ENCODE assay signal across 15 mouse cellular contexts in genomic region chr2:57255836-57256235, GRCm38 (mm10). TPM values are rescaled to one million over a fixed set of nuclear protein-coding genes. Genes with fewer than 3 reads are reported as not detected.
DNase-seq lines count a peak whose midpoint lies in the region; ATAC-seq and TF ChIP-seq lines count a peak whose summit lies in the region.
"Had no signal": no experiment of that assay in that cellular context is flagged by ENCODE, and none has a peak within 500 bp of the region (broad histone marks: within the 10 kb centered on the region; RNA-seq: fewer than 3 reads in every experiment).

No protein-coding gene starts in this region.

- H3K4me2 ChIP-seq in heart, embryonic 12.5 days, result peak overlapping the region; percentile 38
- no peak overlapping the region for H3K4me2 ChIP-seq in midbrain, postnatal 0 days (ENCODE audit: low read depth, low read length, poor library complexity, severe bottlenecking)
- no peak overlapping the region for H3K4me2 ChIP-seq in midbrain, embryonic 15.5 days
- H3K4me2 ChIP-seq: hindbrain, embryonic 15.5 days; liver, embryonic 11.5 days; lung, embryonic 15.5 days; stomach, embryonic 15.5 days had no signal

- no peak for TF ChIP-seq POLR2A in small intestine, adult 2 months (IDR thresholded peaks at IDR 0.05; ENCODE audit: low read depth, low read length)

- no peaks in the 10 kb centered on the region for H3K27me3 ChIP-seq in heart, embryonic 12.5 days (replicated peaks)
- no peaks in the 10 kb centered on the region for H3K27me3 ChIP-seq in midbrain, postnatal 0 days (ENCODE audit: insufficient read depth, low read length)
- H3K27me3 ChIP-seq in midbrain, embryonic 15.5 days (replicated peaks), result no peaks in the 10 kb centered on the region
- no peaks in the 10 kb centered on the region for H3K27me3 ChIP-seq in small intestine, adult 2 months (ENCODE audit: control insufficient read depth, insufficient read depth, low read length)
- H3K27me3 ChIP-seq: hindbrain, embryonic 15.5 days; lung, embryonic 15.5 days; stomach, embryonic 15.5 days had no signal

- H3K4me1 ChIP-seq in heart, embryonic 12.5 days (replicated peaks), result peaks cover 24% of the 10 kb centered on the region
- no peaks in the 10 kb centered on the region for H3K4me1 ChIP-seq in midbrain, postnatal 0 days (ENCODE audit: insufficient read depth, low read length)
- H3K4me1 ChIP-seq in midbrain, embryonic 15.5 days, result peaks cover 3% of the 10 kb centered on the region; the same call in 1 of the 2 replicates
- peaks cover 20% of the 10 kb centered on the region; the same call in 1 of the 2 replicates for H3K4me1 ChIP-seq in small intestine, adult 2 months (ENCODE audit: control insufficient read depth, insufficient read depth, insufficient read length, low read length)
- H3K4me1 ChIP-seq: stomach, embryonic 15.5 days had no signal

- peak overlapping the region; percentile 59 for H3K27ac ChIP-seq in heart, embryonic 12.5 days (ENCODE audit: poor library complexity, severe bottlenecking)
- no peak overlapping the region for H3K27ac ChIP-seq in midbrain, postnatal 0 days (ENCODE audit: low read depth, low read length)
- no peak overlapping the region for H3K27ac ChIP-seq in midbrain, embryonic 15.5 days
- H3K27ac ChIP-seq in small intestine, adult 2 months (ENCODE audit: insufficient read depth, low read depth, low read length), result peak overlapping the region; percentile 42; the same call in 1 of the 2 replicates
- H3K27ac ChIP-seq: hindbrain, embryonic 15.5 days; lung, embryonic 15.5 days; stomach, embryonic 15.5 days had no signal

- ATAC-seq in heart, embryonic 12.5 days (ENCODE audit: insufficient number of reproducible peaks, low FRiP score), result no peak
- ATAC-seq in midbrain, postnatal 0 days (ENCODE audit: low FRiP score), result no peak
- ATAC-seq in midbrain, embryonic 15.5 days (replicated peaks), result no peak

- no peaks in the 10 kb centered on the region for H3K36me3 ChIP-seq in heart, embryonic 12.5 days
- no peaks in the 10 kb centered on the region for H3K36me3 ChIP-seq in midbrain, postnatal 0 days (ENCODE audit: insufficient read depth, low read length)
- no peaks in the 10 kb centered on the region for H3K36me3 ChIP-seq in midbrain, embryonic 15.5 days (replicated peaks)
- no peaks in the 10 kb centered on the region; the same call in 1 of the 2 replicates for H3K36me3 ChIP-seq in small intestine, adult 2 months (ENCODE audit: control insufficient read depth, insufficient read depth, low read length)
- H3K36me3 ChIP-seq: hindbrain, embryonic 15.5 days; lung, embryonic 15.5 days; stomach, embryonic 15.5 days had no signal

- H3K9ac ChIP-seq in heart, embryonic 12.5 days, result no peak overlapping the region
- no peak overlapping the region for H3K9ac ChIP-seq in midbrain, postnatal 0 days (replicated peaks; ENCODE audit: low read length, poor library complexity, severe bottlenecking)
- no peak overlapping the region for H3K9ac ChIP-seq in midbrain, embryonic 15.5 days
- H3K9ac ChIP-seq: hindbrain, embryonic 15.5 days; lung, embryonic 15.5 days; stomach, embryonic 15.5 days had no signal

- WGBS in heart, embryonic 12.5 days, result 48% methylated on average over 3 of the region's 3 CpGs
- WGBS in midbrain, postnatal 0 days, result 49% methylated on average over 3 of the region's 3 CpGs
- 41% methylated on average over 3 of the region's 3 CpGs for WGBS in midbrain, embryonic 15.5 days
- 69% methylated on average over 3 of the region's 3 CpGs for WGBS in small intestine, adult 2 months

- H3K4me3 ChIP-seq in heart, embryonic 12.5 days, result no peak overlapping the region
- H3K4me3 ChIP-seq in midbrain, postnatal 0 days (ENCODE audit: low read depth, low read length), result no peak overlapping the region
- H3K4me3 ChIP-seq in midbrain, embryonic 15.5 days, result no peak overlapping the region
- no peak overlapping the region for H3K4me3 ChIP-seq in small intestine, adult 2 months (ENCODE audit: low read depth, low read length)
- H3K4me3 ChIP-seq: erythroblast, embryonic 14.5 days; hindbrain, embryonic 15.5 days; lung, embryonic 15.5 days; stomach, embryonic 15.5 days had no signal

- H3K9me3 ChIP-seq in heart, embryonic 12.5 days (replicated peaks), result no peaks in the 10 kb centered on the region
- H3K9me3 ChIP-seq in midbrain, postnatal 0 days (ENCODE audit: low read length), result no peaks in the 10 kb centered on the region
- H3K9me3 ChIP-seq in midbrain, embryonic 15.5 days, result no peaks in the 10 kb centered on the region
- H3K9me3 ChIP-seq: hindbrain, embryonic 15.5 days; lung, embryonic 15.5 days; stomach, embryonic 15.5 days had no signal

- no peak for TF ChIP-seq CTCF in midbrain, postnatal 0 days (IDR thresholded peaks at IDR 0.05)
- no peak for TF ChIP-seq CTCF in small intestine, adult 2 months (IDR thresholded peaks at IDR 0.05; ENCODE audit: extremely low read depth, insufficient read length, insufficient replicate concordance, low read depth, low read length)

- DNase-seq in heart, postnatal 4 days, result no peak
- DNase-seq in midbrain, postnatal 0 days (ENCODE audit: low spot score), result peak; percentile 14
- DNase-seq in cerebellum, adult 9-11 months, result peak; percentile 75
- no peak for DNase-seq in frontal cortex, adult 2 months (ENCODE audit: extremely low spot score in 1 of 2, low spot score in 1 of 2)
- DNase-seq in adrenal gland, postnatal 36 days, result no peak
- DNase-seq: adrenal gland, adult 2 months; kidney, postnatal 4 days had no signal

RNA-seq across cellular contexts. Expression of gene Gpd2, which starts 18.4 kb away (rescaled TPM):
- 14.9 and 16.6 TPM in 2 replicates for polyA plus RNA-seq in heart, embryonic 12.5 days (2016; fragmentation: Nextera tagmentation; extraction: Ambion mirVana)
- 10 to 100 TPM; 19.3 to 21.0 TPM for total RNA-seq in heart, postnatal 4 days (2021)
- 31.1 and 36.4 TPM in 2 replicates for total RNA-seq in midbrain, postnatal 0 days (2014; rRNA removed)
- polyA plus RNA-seq in midbrain, postnatal 0 days (2015; fragmentation: Nextera tagmentation; extraction: Ambion mirVana), result 31.9 and 33.0 TPM in 2 replicates
- 19.5 and 20.5 TPM in 2 replicates for polyA plus RNA-seq in midbrain, embryonic 15.5 days (2015; fragmentation: Nextera tagmentation; extraction: Ambion mirVana)
- polyA plus RNA-seq in small intestine, adult 2 months (2012; rRNA removed), result 13.9 and 31.9 TPM in 2 replicates
- polyA plus RNA-seq in frontal cortex, adult 2 months (2012; rRNA removed), result 41.6 and 48.7 TPM in 2 replicates
- 100 to 1,000 TPM; 113 to 116 TPM for total RNA-seq in adrenal gland, postnatal 36 days (2021)

Comparison
In these comparisons a context has a peak if more than half of its experiments do, and no peak if none do; other contexts are left out.
1. H3K27ac ChIP-seq: peak in heart, embryonic 12.5 days (single experiment) and small intestine, adult 2 months (single experiment); none in midbrain, postnatal 0 days (single experiment) and midbrain, embryonic 15.5 days (single experiment).
2. DNase-seq: peak in midbrain, postnatal 0 days (single experiment) and cerebellum, adult 9-11 months (single experiment); none in heart, postnatal 4 days (single experiment), frontal cortex, adult 2 months (0 of 2) and adrenal gland, postnatal 36 days (0 of 2).